Mouse (Mus musculus) heart, embryonic 10.5 days (tissue): ENCODE results near the gene Prss12. TPM values are rescaled to one million over a fixed set of nuclear protein-coding genes. Genes with fewer than 3 reads are reported as not detected.

ENCODE experiments used
- DNase-seq: peaks from one replicate; pipeline ENCODE4 v3.0.0-alpha.2; 2017; ENCODE audit warnings: low spot score
- H3K27ac ChIP-seq: fragments of 300-500 bp; sonication (generic); 2 replicates; pipeline ENCODE4 v1.5.1; 2016; ENCODE audit warnings: mild to moderate bottlenecking
- H3K27me3 ChIP-seq: fragments of 300-500 bp; sonication (generic); 2 replicates; pipeline ENCODE4 v1.6.1; 2016; ENCODE audit warnings: mild to moderate bottlenecking; ENCODE audit not compliant: poor library complexity, insufficient read depth, severe bottlenecking
- H3K36me3 ChIP-seq: fragments of 300-500 bp; sonication (generic); 2 replicates; pipeline ENCODE4 v1.6.1; 2016; ENCODE audit warnings: mild to moderate bottlenecking, moderate library complexity
- H3K4me1 ChIP-seq: fragments of 300-500 bp; sonication (generic); 2 replicates; pipeline ENCODE4 v1.6.1; 2016; ENCODE audit warnings: mild to moderate bottlenecking
- H3K4me3 ChIP-seq: fragments of 300-500 bp; sonication (generic); 2 replicates; pipeline ENCODE4 v1.5.1; 2016; ENCODE audit warnings: mild to moderate bottlenecking, moderate library complexity
- H3K9me3 ChIP-seq: fragments of 300-500 bp; sonication (generic); 2 replicates; pipeline ENCODE4 v1.6.1; 2016; ENCODE audit warnings: mild to moderate bottlenecking, moderate library complexity
- WGBS: fragments of 180-500 bp; shearing (Covaris S2); methylation state at CpG from one replicate; pipeline ENCODE4 v1.1.7; 2016; 5-methylcytosine and 5-hydroxymethylcytosine counted together
- polyA plus RNA-seq: library from polyadenylated mRNA; unstranded; fragments of >200 nt; fragmentation: Nextera tagmentation; extraction: Ambion mirVana; gene quantifications from 2 replicates; pipeline ENCODE4 v1.2.1, GENCODE M21; 2016

Prss12 gene
- polyA plus RNA-seq, 1 experiment from 2014 or later, result 1.6 TPM

GRCm38 (mm10) chr3:123440490-123440889 lies 6.2 kb upstream of the Prss12 start:
- DNase-seq, result no peak
- no peak overlapping the region for H3K27ac ChIP-seq
- no peaks in the 10 kb centered on the region for H3K4me1 ChIP-seq
- no peaks in the 10 kb centered on the region for H3K36me3 ChIP-seq
- peaks cover 13% of the 10 kb centered on the region for H3K27me3 ChIP-seq
- H3K9me3 ChIP-seq, result no peaks in the 10 kb centered on the region
- 59% methylated on average over 7 of the region's 7 CpGs for WGBS
- no peak overlapping the region for H3K4me3 ChIP-seq

GRCm38 (mm10) chr3:123444466-123444865 lies 2.2 kb upstream of the Prss12 start:
- Histone ChIP-seq H3K27ac (no peak overlapping the region), H3K4me3 (no peak overlapping the region), H3K27me3 (peaks cover 41% of the 10 kb centered on the region), H3K36me3 (no peaks in the 10 kb centered on the region), H3K4me1 (peaks cover 17% of the 10 kb centered on the region), H3K9me3 (no peaks in the 10 kb centered on the region)
- 81% methylated on average over 1 of the region's 1 CpGs for WGBS
- no peak for DNase-seq

GRCm38 (mm10) chr3:123447538-123448059 lies 886 bp downstream of the Prss12 start:
- 11% methylated on average over 13 of the region's 13 CpGs for WGBS
- peaks cover 17% of the 10 kb centered on the region for H3K4me1 ChIP-seq
- H3K36me3 ChIP-seq, result no peaks in the 10 kb centered on the region
- H3K9me3 ChIP-seq, result no peaks in the 10 kb centered on the region
- H3K27ac ChIP-seq, result peak overlapping the region; percentile 81
- DNase-seq, result no peak
- H3K4me3 ChIP-seq, result peak overlapping the region; percentile 86
- H3K27me3 ChIP-seq, result peaks cover 44% of the 10 kb centered on the region

- H3K9me3 ChIP-seq, result no peaks in the 10 kb centered on the region
- peaks cover 17% of the 10 kb centered on the region for H3K4me1 ChIP-seq
- DNase-seq, result no peak
- 22% methylated on average over 10 of the region's 10 CpGs for WGBS
- H3K36me3 ChIP-seq, result no peaks in the 10 kb centered on the region
- no peak overlapping the region for H3K27ac ChIP-seq
- H3K27me3 ChIP-seq, result peaks cover 44% of the 10 kb centered on the region
- peak overlapping the region; percentile 86 for H3K4me3 ChIP-seq
Measured at GRCm38 (mm10) chr3:123448096-123448495, 1.4 kb downstream of the Prss12 start.

GRCm38 (mm10) chr3:123450107-123450506 lies 3.4 kb downstream of the Prss12 start:
- Histone ChIP-seq H3K4me3 (no peak overlapping the region), H3K36me3 (no peaks in the 10 kb centered on the region), H3K4me1 (peaks cover 17% of the 10 kb centered on the region), H3K9me3 (no peaks in the 10 kb centered on the region), H3K27ac (no peak overlapping the region), H3K27me3 (peaks cover 35% of the 10 kb centered on the region)
- DNase-seq, result no peak
- 88% methylated on average over 6 of the region's 6 CpGs for WGBS

GRCm38 (mm10) chr3:123452904-123453303 lies 6.2 kb downstream of the Prss12 start:
- Histone ChIP-seq H3K4me3 (no peak overlapping the region), H3K36me3 (no peaks in the 10 kb centered on the region), H3K9me3 (no peaks in the 10 kb centered on the region), H3K4me1 (no peaks in the 10 kb centered on the region; the same call in 1 of the 2 replicates), H3K27me3 (peaks cover 8% of the 10 kb centered on the region; the same call in 1 of the 2 replicates), H3K27ac (no peak overlapping the region)
- WGBS, result 70% methylated on average over 6 of the region's 6 CpGs
- DNase-seq, result no peak

- DNase-seq, result no peak
- Histone ChIP-seq H3K9me3 (no peaks in the 10 kb centered on the region), H3K4me3 (no peak overlapping the region), H3K4me1 (no peaks in the 10 kb centered on the region), H3K27me3 (no peaks in the 10 kb centered on the region), H3K27ac (no peak overlapping the region), H3K36me3 (no peaks in the 10 kb centered on the region)
- WGBS, result 66% methylated on average over 1 of the region's 1 CpGs
Measured at GRCm38 (mm10) chr3:123459492-123459891, 12.8 kb downstream of the Prss12 start.

- no peaks in the 10 kb centered on the region for H3K4me1 ChIP-seq
- no peak for DNase-seq
- H3K27ac ChIP-seq, result no peak overlapping the region
- no peaks in the 10 kb centered on the region for H3K36me3 ChIP-seq
- WGBS, result 81% methylated on average over 1 of the region's 1 CpGs
- no peaks in the 10 kb centered on the region for H3K27me3 ChIP-seq
- no peak overlapping the region for H3K4me3 ChIP-seq
- no peaks in the 10 kb centered on the region for H3K9me3 ChIP-seq
Measured at GRCm38 (mm10) chr3:123460436-123460835, 13.7 kb downstream of the Prss12 start.

GRCm38 (mm10) chr3:123462264-123462663 lies 15.6 kb downstream of the Prss12 start:
- Histone ChIP-seq H3K4me3 (no peak overlapping the region), H3K36me3 (no peaks in the 10 kb centered on the region), H3K4me1 (no peaks in the 10 kb centered on the region), H3K27ac (no peak overlapping the region), H3K27me3 (no peaks in the 10 kb centered on the region), H3K9me3 (no peaks in the 10 kb centered on the region)
- no peak for DNase-seq
- 73% methylated on average over 6 of the region's 6 CpGs for WGBS

GRCm38 (mm10) chr3:123476833-123477232 lies 30.1 kb downstream of the Prss12 start:
- H3K4me3 ChIP-seq, result no peak overlapping the region
- no peak for DNase-seq
- WGBS, result 80% methylated on average over 3 of the region's 3 CpGs
- no peaks in the 10 kb centered on the region for H3K4me1 ChIP-seq
- H3K27me3 ChIP-seq, result no peaks in the 10 kb centered on the region
- H3K9me3 ChIP-seq, result no peaks in the 10 kb centered on the region
- no peaks in the 10 kb centered on the region for H3K36me3 ChIP-seq
- no peak overlapping the region for H3K27ac ChIP-seq

GRCm38 (mm10) chr3:123481266-123481665 lies 34.6 kb downstream of the Prss12 start:
- Histone ChIP-seq H3K4me3 (no peak overlapping the region), H3K4me1 (no peaks in the 10 kb centered on the region), H3K27ac (no peak overlapping the region), H3K27me3 (no peaks in the 10 kb centered on the region), H3K36me3 (no peaks in the 10 kb centered on the region), H3K9me3 (no peaks in the 10 kb centered on the region)
- no peak for DNase-seq
- WGBS, result 82% methylated on average over 6 of the region's 6 CpGs

GRCm38 (mm10) chr3:123491814-123492213 lies 45.1 kb downstream of the Prss12 start:
- WGBS, result 91% methylated on average over 1 of the region's 1 CpGs
- Histone ChIP-seq H3K27me3 (no peaks in the 10 kb centered on the region), H3K4me3 (no peak overlapping the region), H3K27ac (no peak overlapping the region), H3K9me3 (no peaks in the 10 kb centered on the region), H3K36me3 (no peaks in the 10 kb centered on the region), H3K4me1 (no peaks in the 10 kb centered on the region)
- no peak for DNase-seq

- H3K27ac ChIP-seq, result no peak overlapping the region
Measured at GRCm38 (mm10) chr3:123493163-123493562, 46.5 kb downstream of the Prss12 start.

GRCm38 (mm10) chr3:123495088-123495487 lies 48.4 kb downstream of the Prss12 start:
- Histone ChIP-seq H3K4me3 (no peak overlapping the region), H3K36me3 (no peaks in the 10 kb centered on the region), H3K27me3 (no peaks in the 10 kb centered on the region), H3K4me1 (no peaks in the 10 kb centered on the region), H3K27ac (no peak overlapping the region), H3K9me3 (no peaks in the 10 kb centered on the region)
- WGBS, result 84% methylated on average over 6 of the region's 6 CpGs
- no peak for DNase-seq

More at GRCm38 (mm10) chr3:123493163-123493562, 46.5 kb downstream of the Prss12 start:
- H3K4me3 ChIP-seq, result no peak overlapping the region
- H3K9me3 ChIP-seq, result no peaks in the 10 kb centered on the region
- no peaks in the 10 kb centered on the region for H3K27me3 ChIP-seq
- 96% methylated on average over 3 of the region's 3 CpGs for WGBS
- no peaks in the 10 kb centered on the region for H3K36me3 ChIP-seq
- no peaks in the 10 kb centered on the region for H3K4me1 ChIP-seq
- DNase-seq, result no peak
